Mouse (Mus musculus) heart, postnatal 0 days (tissue): ENCODE results near the gene Gm10273.

ENCODE experiments used
- CTCF ChIP-seq: IDR thresholded peaks from 2 replicates; pipeline ENCODE4 v1.5.1; 2016; ENCODE audit warnings: antibody characterized with exemption, control low read depth, low read depth
- EP300 ChIP-seq: IDR thresholded peaks from 2 replicates; pipeline ENCODE4 v1.6.1; 2016; ENCODE audit warnings: antibody characterized with exemption, low read depth

- TF ChIP-seq CTCF (no peak), EP300 (no peak)
Observed at GRCm38 (mm10) chr10:59410264-59410663, 14.8 kb downstream of the Gm10273 start.
